Mouse (Mus musculus): ENCODE measurements around the gene Ccdc151.
A peak's percentile ranks its signal among the peaks of the same experiment; 100 is the strongest.

DNA sequence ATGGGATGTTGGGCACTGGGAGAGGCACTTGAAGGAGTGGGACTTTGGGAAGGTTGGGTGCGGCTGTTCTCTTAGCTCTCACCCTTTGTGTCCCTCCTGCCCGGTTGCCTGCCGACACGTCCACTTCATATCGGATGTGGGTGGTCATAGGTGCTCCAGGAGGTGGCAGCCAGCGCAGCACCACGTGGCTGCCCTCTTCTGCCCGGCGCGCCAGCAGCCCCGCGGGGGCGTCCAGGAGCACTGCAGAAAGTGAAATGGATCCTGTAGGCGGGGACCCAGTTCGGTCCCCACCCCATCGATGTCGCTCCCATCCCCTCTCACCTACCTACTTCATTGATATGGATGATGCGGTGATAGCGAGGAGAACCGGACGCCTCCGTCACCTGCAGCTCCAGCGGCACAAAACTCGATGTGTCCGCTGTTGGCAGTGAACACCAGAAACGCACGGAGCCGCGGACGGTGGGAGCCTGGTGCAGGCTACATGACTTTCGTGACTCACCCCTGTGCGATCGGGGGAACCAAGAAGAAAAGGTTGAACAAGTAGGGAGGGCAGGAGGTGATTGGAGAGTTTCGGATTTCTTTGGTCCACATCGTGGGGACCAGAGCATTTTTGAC, 41.0 kb downstream of the Ccdc151 start:
- TF ChIP-seq CTCF (IDR thresholded peaks at IDR 0.05; ENCODE audit: low read depth): 0 out of 2 replicates have a peak, but pooled peaks have one; percentile 7
- no peak for TF ChIP-seq EP300 (IDR thresholded peaks at IDR 0.05; ENCODE audit: low read depth)

All from liver, postnatal 0 days (tissue).